Mouse (Mus musculus) liver, embryonic 15.5 days (tissue): ENCODE results near the gene Tbc1d17. TPM values are rescaled to one million over a fixed set of nuclear protein-coding genes. Genes with fewer than 3 reads are reported as not detected.

Experiments used
- ATAC-seq: fragments of 200-750 bp; cut with Nextera tagmentation; 2 replicates; pipeline ENCODE4 v1.8.0; 2017; ENCODE audit warnings: moderate number of reproducible peaks, mild to moderate bottlenecking, moderate library complexity; ENCODE audit not compliant: insufficient read depth
- H3K27ac ChIP-seq: fragments of 300-500 bp; sonication (generic); replicated peaks from 2 replicates; pipeline ENCODE4 v1.5.1; 2015; ENCODE audit warnings: mild to moderate bottlenecking, inconsistent platforms
- H3K27me3 ChIP-seq: fragments of 300-500 bp; sonication (generic); 2 replicates; pipeline ENCODE4 v1.6.1; 2015; ENCODE audit warnings: mild to moderate bottlenecking, inconsistent platforms
- H3K36me3 ChIP-seq: fragments of 300-500 bp; sonication (generic); replicated peaks from 2 replicates; pipeline ENCODE4 v1.6.1; 2015; ENCODE audit warnings: moderate library complexity, mild to moderate bottlenecking, inconsistent platforms
- H3K4me1 ChIP-seq: fragments of 300-500 bp; sonication (generic); replicated peaks from 2 replicates; pipeline ENCODE4 v1.6.1; 2015; ENCODE audit warnings: inconsistent platforms
- H3K4me2 ChIP-seq: fragments of 300-500 bp; sonication (generic); 2 replicates; pipeline ENCODE4 v1.6.1; 2015; ENCODE audit warnings: moderate library complexity, mild to moderate bottlenecking, inconsistent platforms
- H3K4me3 ChIP-seq: fragments of 300-500 bp; sonication (generic); replicated peaks from 2 replicates; pipeline ENCODE4 v1.5.1; 2015; ENCODE audit warnings: mild to moderate bottlenecking, inconsistent platforms
- H3K9ac ChIP-seq: fragments of 300-500 bp; sonication (generic); 2 replicates; pipeline ENCODE4 v1.6.1; 2015; ENCODE audit warnings: moderate library complexity, mild to moderate bottlenecking, inconsistent platforms
- H3K9me3 ChIP-seq: fragments of 300-500 bp; sonication (generic); replicated peaks from 2 replicates; pipeline ENCODE4 v1.6.1; 2016; ENCODE audit warnings: inconsistent platforms
- WGBS: fragments of 180-500 bp; shearing (Covaris S2); methylation state at CpG from one replicate; pipeline ENCODE4 v1.1.7; 2015; ENCODE audit warnings: mixed read lengths; ENCODE audit not compliant: insufficient replicate concordance; 5-methylcytosine and 5-hydroxymethylcytosine counted together
- polyA plus RNA-seq: library from polyadenylated mRNA; unstranded; fragments of >200 nt; fragmentation: Nextera tagmentation; extraction: Ambion mirVana; gene quantifications from 2 replicates; pipeline ENCODE4 v1.2.1, GENCODE M21; 2015

The Tbc1d17 gene
- polyA plus RNA-seq, 1 experiment from 2014 or later: 26.1 TPM

DNA sequence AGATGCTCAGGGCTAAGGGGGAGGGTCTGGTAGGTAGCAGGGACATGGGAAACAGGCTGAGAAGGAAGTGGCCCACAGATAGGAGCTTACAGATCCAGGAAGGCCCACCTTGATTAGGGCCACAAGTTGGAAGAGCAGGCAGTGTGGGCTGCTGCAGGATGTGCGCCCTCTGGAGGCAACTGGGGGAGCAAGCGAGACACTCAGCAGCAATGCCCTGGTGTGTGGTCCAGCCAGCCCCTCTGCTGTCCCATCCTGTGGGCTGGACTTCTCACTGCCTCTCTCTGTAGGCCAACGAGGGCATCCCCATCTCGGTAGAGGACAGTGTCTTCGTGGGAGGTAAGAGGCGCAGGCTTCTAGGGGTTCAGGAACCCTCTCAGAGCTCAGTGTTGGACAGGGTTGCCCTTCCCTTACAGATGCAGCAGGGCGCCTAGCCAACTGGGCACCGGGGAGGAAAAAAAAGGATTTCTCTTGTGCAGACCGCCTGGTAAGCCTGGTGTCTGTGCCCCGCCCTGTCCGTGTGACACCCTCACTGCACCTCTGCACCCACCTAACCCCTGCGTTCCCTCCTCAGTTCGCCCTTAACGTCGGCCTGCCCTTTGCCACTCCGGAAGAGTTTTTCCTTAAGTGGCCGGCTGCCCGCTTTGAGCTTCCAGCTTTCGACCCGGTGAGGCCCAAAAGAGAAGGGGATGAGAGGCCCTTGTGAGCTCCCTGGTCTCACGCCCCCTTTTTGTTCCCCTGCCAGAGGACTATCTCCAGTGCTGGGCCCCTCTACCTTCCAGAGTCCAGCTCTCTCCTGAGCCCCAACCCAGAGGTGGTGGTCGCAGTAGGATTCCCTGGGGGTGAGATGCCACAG is 11.9 kb upstream of the Tbc1d17 start:
- H3K4me3 ChIP-seq: no peak overlapping the region
- H3K27ac ChIP-seq: 0 out of 2 replicates have a peak overlapping the region, but pooled peaks have one; percentile 19
- peaks cover 60% of the 10 kb centered on the region for H3K4me1 ChIP-seq
- H3K27me3 ChIP-seq: no peaks in the 10 kb centered on the region
- peaks cover 47% of the 10 kb centered on the region for H3K36me3 ChIP-seq
- no peak for ATAC-seq
- 57% methylated on average over 22 of the region's 22 CpGs for WGBS
- H3K9ac ChIP-seq: no peak overlapping the region
- H3K4me2 ChIP-seq: 0 out of 2 replicates have a peak overlapping the region, but pooled peaks have one; percentile 3
- H3K9me3 ChIP-seq: no peaks in the 10 kb centered on the region

DNA sequence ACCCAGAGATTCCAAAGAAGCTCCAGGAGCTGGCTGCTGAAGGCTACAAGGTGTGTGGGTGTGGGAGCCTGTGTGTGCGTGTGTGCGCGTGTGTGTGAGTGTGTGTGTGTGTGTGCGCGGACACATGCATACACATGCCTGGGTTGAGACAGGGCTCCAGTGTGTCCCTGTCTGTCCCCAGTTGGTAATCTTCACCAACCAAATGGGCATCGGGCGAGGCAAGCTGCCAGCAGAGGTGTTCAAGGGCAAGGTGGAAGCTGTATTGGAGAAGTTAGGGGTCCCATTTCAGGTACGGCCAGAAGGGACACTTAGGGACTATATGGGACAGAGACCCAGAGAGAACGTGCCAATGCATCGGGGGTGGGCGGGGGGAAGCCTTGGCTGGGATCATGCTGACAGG is 11.0 kb upstream of the Tbc1d17 start:
- WGBS: 81% methylated on average over 11 of the region's 11 CpGs
- Histone ChIP-seq H3K36me3 (peaks cover 44% of the 10 kb centered on the region), H3K9me3 (no peaks in the 10 kb centered on the region), H3K27ac (peak overlapping the region; percentile 20; the same call in 1 of the 2 replicates), H3K9ac (no peak overlapping the region), H3K4me2 (peak overlapping the region; percentile 5; the same call in 1 of the 2 replicates), H3K27me3 (no peaks in the 10 kb centered on the region), H3K4me3 (no peak overlapping the region), H3K4me1 (peaks cover 60% of the 10 kb centered on the region)
- no peak for ATAC-seq

DNA sequence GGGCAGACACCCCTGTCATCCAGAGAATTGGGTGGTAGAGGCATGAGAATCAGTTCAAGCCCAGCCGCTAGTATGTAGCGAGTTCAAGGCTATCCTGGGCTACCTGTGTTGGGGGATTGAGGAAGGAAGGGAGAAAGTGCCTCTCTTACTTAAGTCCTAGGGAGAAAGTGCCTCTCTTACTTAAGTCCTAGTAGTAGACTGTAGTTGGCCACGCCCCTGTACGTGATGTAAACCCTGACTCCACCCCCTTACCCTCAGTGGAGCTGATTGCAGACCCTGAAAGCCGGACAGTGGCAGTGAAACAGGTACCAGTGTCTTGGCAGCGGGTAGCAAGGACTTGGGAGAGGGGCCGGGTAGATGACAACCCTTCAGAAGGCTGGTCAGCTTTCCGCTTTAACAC is 9.0 kb upstream of the Tbc1d17 start:
- 19% methylated on average over 8 of the region's 8 CpGs for WGBS
- peak overlapping the region; percentile 93 for H3K4me2 ChIP-seq
- peaks cover 69% of the 10 kb centered on the region for H3K4me1 ChIP-seq
- peak overlapping the region; percentile 79 for H3K4me3 ChIP-seq
- H3K9ac ChIP-seq: peak overlapping the region; percentile 80
- peak overlapping the region; percentile 96 for H3K27ac ChIP-seq
- no peak for ATAC-seq
- peaks cover 27% of the 10 kb centered on the region for H3K36me3 ChIP-seq
- no peaks in the 10 kb centered on the region for H3K9me3 ChIP-seq
- H3K27me3 ChIP-seq: no peaks in the 10 kb centered on the region

DNA sequence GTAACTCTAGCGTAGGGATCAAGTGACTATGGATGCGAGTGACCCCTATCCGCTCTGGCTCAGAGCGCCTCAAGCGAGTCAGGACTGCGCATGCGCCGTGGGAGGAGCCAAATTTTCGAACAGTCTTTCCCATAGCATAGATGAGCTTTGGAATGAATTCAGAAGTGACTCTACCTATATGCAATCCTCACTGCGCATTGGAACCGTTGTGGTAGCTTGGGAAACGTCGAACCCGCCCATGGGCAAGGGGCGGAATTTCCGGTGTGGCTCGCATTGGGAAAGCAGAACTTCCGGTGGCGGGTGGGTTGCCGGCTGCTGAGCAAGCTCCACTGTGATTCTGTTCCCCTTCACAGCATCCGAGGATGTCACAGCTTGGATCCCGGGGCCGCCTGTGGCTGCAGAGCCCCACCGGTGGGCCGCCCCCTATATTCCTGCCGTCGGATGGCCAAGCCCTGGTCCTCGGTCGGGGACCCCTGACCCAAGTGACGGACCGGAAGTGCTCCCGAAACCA is 8.2 kb upstream of the Tbc1d17 start, which contains the start of gene Pnkp:
Gene Pnkp (plus strand): TSS at position 98 of the 511 bp plus-strand sequence.
- Histone ChIP-seq H3K27ac (peak within 1 kb of the TSS; percentile 96), H3K27me3 (no peaks in the 10 kb centered on the region), H3K4me2 (peak within 1 kb of the TSS; percentile 93), H3K36me3 (peaks cover 27% of the 10 kb centered on the region), H3K9me3 (no peaks in the 10 kb centered on the region), H3K9ac (peak within 1 kb of the TSS; percentile 80), H3K4me3 (peak within 1 kb of the TSS; percentile 79), H3K4me1 (peaks cover 77% of the 10 kb centered on the region)
- WGBS: under 1% methylated on average over 32 of the region's 32 CpGs
- ATAC-seq: peak; percentile 26

DNA sequence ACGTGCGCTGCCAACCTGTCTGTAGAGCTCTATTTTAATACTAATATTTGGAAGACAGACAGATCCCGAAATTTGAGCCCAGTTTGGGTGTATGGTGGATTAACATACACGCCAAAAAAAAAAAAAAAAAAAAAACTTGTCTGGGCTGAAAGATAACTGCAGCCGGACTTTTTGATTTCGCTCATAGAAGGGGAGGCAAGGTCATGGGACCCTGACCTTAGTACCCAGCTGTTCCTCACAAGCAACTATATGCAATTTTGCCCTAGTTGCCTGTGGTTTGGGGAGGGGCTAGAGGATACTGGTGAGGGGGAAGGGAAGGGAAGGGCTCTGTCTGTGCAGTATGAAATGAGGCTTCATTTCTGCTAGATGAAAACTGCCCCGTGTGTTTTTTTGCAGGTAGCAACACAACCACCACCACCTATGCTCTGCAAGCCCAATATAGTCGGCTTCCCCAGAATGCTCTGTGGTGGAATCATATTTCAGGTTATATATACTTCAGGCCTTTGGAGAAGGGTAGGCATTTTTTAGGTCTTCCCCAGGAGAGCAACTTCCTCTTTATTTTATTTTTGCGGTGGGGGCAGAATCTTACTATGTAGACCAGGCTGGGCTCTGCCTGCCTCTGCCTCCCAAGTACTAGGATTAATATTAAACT is 7.5 kb upstream of the Tbc1d17 start:
- ATAC-seq: no peak
- H3K27ac ChIP-seq: peak overlapping the region; percentile 96
- H3K4me3 ChIP-seq: peak overlapping the region; percentile 79
- H3K4me1 ChIP-seq: peaks cover 83% of the 10 kb centered on the region
- peaks cover 24% of the 10 kb centered on the region for H3K36me3 ChIP-seq
- peak overlapping the region; percentile 80 for H3K9ac ChIP-seq
- H3K27me3 ChIP-seq: no peaks in the 10 kb centered on the region
- 22% methylated on average over 9 of the region's 9 CpGs for WGBS
- H3K9me3 ChIP-seq: no peaks in the 10 kb centered on the region
- H3K4me2 ChIP-seq: peak overlapping the region; percentile 93

DNA sequence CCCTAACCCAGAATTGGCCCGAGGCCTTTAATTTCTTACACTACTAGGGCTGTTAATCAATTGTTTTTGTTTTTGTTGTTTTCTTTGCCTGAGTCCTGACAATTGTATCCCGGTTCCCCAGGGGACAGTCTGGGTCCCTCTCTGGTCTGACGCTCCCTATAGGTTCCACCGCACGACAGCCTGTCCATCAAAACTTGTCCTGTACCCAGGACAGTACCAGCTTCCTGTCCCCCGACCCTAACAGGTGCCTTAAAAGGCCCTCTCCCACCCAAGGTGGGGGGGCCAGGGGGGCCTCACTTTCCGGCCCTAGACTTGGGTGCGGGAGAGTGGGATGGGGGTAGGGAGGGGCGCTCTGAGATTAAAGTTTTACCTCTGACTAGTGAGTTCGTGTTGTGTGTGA is 6.2 kb upstream of the Tbc1d17 start:
- Histone ChIP-seq H3K9me3 (no peaks in the 10 kb centered on the region), H3K27ac (peak overlapping the region; percentile 96), H3K4me3 (peak overlapping the region; percentile 71), H3K9ac (peak overlapping the region; percentile 81), H3K36me3 (peaks cover 21% of the 10 kb centered on the region), H3K4me1 (peaks cover 85% of the 10 kb centered on the region), H3K4me2 (peak overlapping the region; percentile 93), H3K27me3 (no peaks in the 10 kb centered on the region)
- ATAC-seq: no peak
- WGBS: 32% methylated on average over 10 of the region's 10 CpGs

DNA sequence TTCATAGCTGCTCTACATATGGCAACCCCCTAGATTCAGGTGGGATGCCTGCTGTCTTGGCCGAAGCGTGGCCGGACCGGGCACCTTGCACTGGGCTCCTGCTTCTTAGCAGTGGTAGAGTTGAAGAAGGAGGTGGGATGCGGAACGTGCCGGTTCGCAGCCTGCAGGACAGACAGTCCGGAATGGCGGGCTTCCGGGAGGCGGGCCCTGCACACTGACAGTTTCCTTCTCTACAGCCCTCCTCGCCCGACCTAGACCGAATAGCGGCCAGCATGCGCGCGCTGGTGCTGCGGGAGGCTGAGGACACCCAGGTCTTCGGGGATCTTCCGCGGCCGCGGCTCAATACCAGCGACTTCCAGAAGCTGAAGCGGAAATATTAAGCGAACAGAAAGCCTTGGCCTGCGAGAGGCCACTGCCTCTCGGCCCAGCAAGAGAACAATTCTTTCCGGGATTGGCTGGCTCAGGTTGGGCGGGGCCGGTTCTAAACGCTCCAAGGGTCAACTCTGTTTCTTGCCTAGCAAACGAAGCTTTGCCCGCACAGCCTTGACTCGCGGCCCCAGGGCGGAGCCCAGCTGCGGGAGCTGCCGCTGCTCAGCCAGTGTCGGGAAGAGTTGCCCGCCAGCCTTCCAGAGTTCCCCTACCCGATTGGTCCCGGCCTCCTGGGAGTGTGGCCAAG is 5.6 kb upstream of the Tbc1d17 start:
- peak overlapping the region; percentile 81 for H3K9ac ChIP-seq
- H3K4me3 ChIP-seq: peak overlapping the region; percentile 71
- peak overlapping the region; percentile 96 for H3K27ac ChIP-seq
- peaks cover 16% of the 10 kb centered on the region for H3K36me3 ChIP-seq
- H3K4me2 ChIP-seq: peak overlapping the region; percentile 93
- 1% methylated on average over 45 of the region's 45 CpGs for whole genome bisulfite sequencing
- peaks cover 80% of the 10 kb centered on the region for H3K4me1 ChIP-seq
- ATAC-seq: peak; percentile 71
- no peaks in the 10 kb centered on the region for H3K27me3 ChIP-seq
- no peaks in the 10 kb centered on the region for H3K9me3 ChIP-seq

DNA sequence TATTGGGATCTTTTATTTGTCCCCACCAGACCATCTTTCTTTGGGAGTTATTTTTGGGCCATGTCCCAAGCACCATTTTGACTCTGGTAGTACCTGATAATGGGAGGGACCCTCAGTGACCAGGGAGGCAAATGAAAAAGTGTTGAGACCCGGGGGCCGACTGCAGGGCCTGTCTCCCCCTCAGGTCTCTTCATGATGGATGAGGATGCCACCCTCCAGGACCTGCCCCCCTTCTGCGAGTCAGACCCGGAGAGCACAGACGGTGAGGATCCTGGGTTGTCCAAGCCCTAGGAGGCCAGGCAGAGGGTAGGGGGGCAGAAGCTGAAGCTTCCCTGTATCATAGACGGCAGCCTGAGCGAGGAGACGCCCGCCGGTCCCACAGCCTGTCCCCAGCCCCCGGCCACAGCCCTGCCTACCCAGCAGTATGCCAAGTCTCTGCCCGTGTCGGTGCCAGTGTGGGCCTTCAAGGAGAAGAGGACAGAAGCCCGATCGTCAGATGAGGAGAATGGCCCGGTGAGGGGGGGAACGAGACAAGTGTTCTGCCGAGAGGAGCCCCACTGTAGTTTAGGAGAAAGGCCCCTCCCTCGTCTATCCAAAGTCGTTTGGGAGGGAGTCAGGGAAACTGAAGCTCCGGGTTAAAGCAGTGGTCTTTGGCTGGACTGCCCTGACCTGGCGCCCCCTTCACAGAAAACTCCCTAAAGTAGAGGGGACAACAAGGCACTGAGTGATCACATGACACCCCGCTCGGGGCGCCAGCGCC is 4.9 kb upstream of the Tbc1d17 start:
- 20% methylated on average over 26 of the region's 26 CpGs for WGBS
- Histone ChIP-seq H3K36me3 (peaks cover 16% of the 10 kb centered on the region), H3K4me2 (peak overlapping the region; percentile 93), H3K4me1 (peaks cover 79% of the 10 kb centered on the region), H3K4me3 (peak overlapping the region; percentile 71), H3K27ac (peak overlapping the region; percentile 96), H3K27me3 (no peaks in the 10 kb centered on the region), H3K9ac (peak overlapping the region; percentile 81), H3K9me3 (no peaks in the 10 kb centered on the region)
- no peak for ATAC-seq

DNA sequence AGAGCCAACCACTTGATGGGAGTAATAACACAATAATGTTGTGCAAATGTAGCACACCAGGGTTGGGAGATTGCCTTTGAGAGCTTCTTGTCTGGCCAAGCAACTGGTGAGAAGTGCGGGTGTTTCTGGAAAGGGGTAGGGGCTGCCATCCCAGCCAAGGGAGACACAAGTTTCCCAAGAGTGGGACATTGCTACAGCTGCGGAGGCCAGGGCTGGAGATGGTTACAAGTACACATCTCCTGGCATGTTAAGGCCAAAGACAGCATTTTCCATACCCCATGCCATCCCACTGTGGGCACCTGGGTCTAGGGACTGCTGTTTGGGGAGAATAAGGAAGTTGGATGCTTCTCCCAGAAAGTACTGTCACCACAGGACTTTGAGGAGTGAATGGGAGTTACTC is 4.2 kb upstream of the Tbc1d17 start:
- Histone ChIP-seq H3K27me3 (no peaks in the 10 kb centered on the region), H3K36me3 (peaks cover 16% of the 10 kb centered on the region), H3K4me1 (peaks cover 75% of the 10 kb centered on the region), H3K9me3 (no peaks in the 10 kb centered on the region), H3K4me2 (peak overlapping the region; percentile 93), H3K9ac (0 out of 2 replicates have a peak overlapping the region, but pooled peaks have one; percentile 81), H3K4me3 (peak overlapping the region; percentile 71; the same call in 1 of the 2 replicates), H3K27ac (peak overlapping the region; percentile 96)
- no peak for ATAC-seq
- WGBS: 88% methylated on average over 2 of the region's 2 CpGs
